Mouse (Mus musculus) c-Kit-positive CD71-positive TER-119-positive erythroid progenitor cells, embryonic 14.5 days (primary cell): ENCODE measurements around the gene Trnp1.

ENCODE experiments used
- DNase-seq: peaks from one replicate; pipeline ENCODE4 v3.0.0-alpha.2; 2013; ENCODE audit warnings: low spot score

Gene Trnp1

GRCm38 (mm10) chr4:133460006-133460405 is 38.3 kb downstream of the Trnp1 start:
- DNase-seq, result no peak

GRCm38 (mm10) chr4:133458044-133458443 is 40.3 kb downstream of the Trnp1 start:
- no peak for DNase-seq

- no peak for DNase-seq
Observed at GRCm38 (mm10) chr4:133452433-133452832, 45.9 kb downstream of the Trnp1 start.

- peak; percentile 69 for DNase-seq
Observed at GRCm38 (mm10) chr4:133451536-133451935, 46.8 kb downstream of the Trnp1 start.

- DNase-seq, result no peak
Observed at GRCm38 (mm10) chr4:133449726-133450125, 48.6 kb downstream of the Trnp1 start.

GRCm38 (mm10) chr4:133448708-133449388 is 49.5 kb downstream of the Trnp1 start:
- DNase-seq, result no peak

GRCm38 (mm10) chr4:133447967-133448366 is 50.4 kb downstream of the Trnp1 start:
- DNase-seq, result no peak

- no peak for DNase-seq
Observed at GRCm38 (mm10) chr4:133447366-133447765, 51.0 kb downstream of the Trnp1 start.

GRCm38 (mm10) chr4:133445727-133446126 is 52.6 kb downstream of the Trnp1 start:
- DNase-seq, result no peak

- DNase-seq, result no peak
Observed at GRCm38 (mm10) chr4:133443085-133443484, 55.3 kb downstream of the Trnp1 start.

GRCm38 (mm10) chr4:133442194-133442593 is 56.2 kb downstream of the Trnp1 start:
- no peak for DNase-seq
